ENCODE assay signal across 8 mouse cellular contexts in the genomic region with DNA sequence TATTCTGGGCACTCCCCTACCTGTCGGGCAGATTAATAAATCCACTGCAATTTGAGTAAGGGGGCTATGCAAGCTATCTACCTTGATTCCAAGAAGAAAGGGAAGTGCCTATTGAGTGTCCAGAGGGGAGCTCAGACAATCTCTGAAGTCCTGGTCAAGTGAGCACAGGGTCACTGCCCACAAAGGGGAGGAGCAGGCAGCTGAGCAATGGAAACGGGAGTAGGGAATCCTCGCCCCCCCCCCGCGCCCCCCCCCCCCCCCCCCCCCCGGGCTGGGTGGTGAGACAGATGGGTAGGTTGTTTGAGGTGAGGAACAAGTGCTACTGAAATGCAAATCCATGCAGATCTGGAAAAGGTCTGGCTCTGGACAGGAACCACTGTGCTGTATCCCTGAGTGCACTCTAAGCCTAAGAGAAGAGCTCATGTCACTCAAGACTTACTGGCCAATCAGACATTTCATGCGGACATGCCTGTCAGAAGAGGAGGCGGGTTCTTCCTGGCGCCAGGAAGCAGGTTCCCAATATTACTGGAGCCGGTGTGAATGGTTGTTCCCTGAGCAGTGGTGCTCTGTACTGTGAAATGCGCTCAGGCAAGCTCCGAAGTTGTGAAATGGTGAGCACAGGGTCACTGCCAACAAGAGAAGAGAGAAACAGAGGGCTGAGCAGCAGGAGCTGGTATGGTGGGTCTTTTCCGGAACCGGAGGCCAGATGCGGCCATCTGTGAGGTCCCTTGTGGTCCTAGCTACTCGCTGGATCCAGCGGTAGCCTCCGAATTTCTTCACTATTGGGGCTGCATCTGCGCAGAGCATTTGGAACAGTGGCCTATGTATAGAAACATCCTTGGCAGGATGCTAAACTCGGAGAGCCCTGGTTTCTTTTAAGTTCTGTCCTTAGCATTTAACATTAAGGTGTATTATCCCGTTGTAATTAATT. TPM values are rescaled to one million over a fixed set of nuclear protein-coding genes. Genes with fewer than 3 reads are reported as not detected.
A peak's percentile ranks its signal among the peaks of the same experiment; 100 is the strongest.
DNase-seq lines count a peak whose midpoint lies in the region; ATAC-seq lines count a peak whose summit lies in the region.

No protein-coding gene starts in this region.

- H3K4me2 ChIP-seq in heart, embryonic 16.5 days (ENCODE audit: low read depth, low read length): peak overlapping the region; percentile 36

- H3K27me3 ChIP-seq in megakaryocyte, embryonic 14.5 days (replicated peaks): no peaks in the 10 kb centered on the region
- no peaks in the 10 kb centered on the region for H3K27me3 ChIP-seq in heart, embryonic 16.5 days (ENCODE audit: control insufficient read depth, insufficient read depth, low read length)

- H3K9me3 ChIP-seq in megakaryocyte, embryonic 14.5 days: peaks cover 5% of the 10 kb centered on the region
- peaks cover 10% of the 10 kb centered on the region; the same call in 1 of the 2 replicates for H3K9me3 ChIP-seq in heart, embryonic 16.5 days (replicated peaks; ENCODE audit: control insufficient read depth, low read length)

- H3K27ac ChIP-seq in heart, embryonic 16.5 days (ENCODE audit: low read length): no peak overlapping the region

- H3K36me3 ChIP-seq in megakaryocyte, embryonic 14.5 days (replicated peaks; ENCODE audit: low read length): no peaks in the 10 kb centered on the region
- H3K36me3 ChIP-seq in heart, embryonic 16.5 days (ENCODE audit: control insufficient read depth, insufficient read depth): no peaks in the 10 kb centered on the region

- H3K9ac ChIP-seq in heart, embryonic 16.5 days (ENCODE audit: low read length): no peak overlapping the region

- peak; percentile 20 to 32 for DNase-seq in cerebellum, postnatal 10 days
- peak; percentile 5 for DNase-seq in layer of hippocampus, adult 9-11 months
- DNase-seq in mesoderm, embryonic 11.5 days (ENCODE audit: low read depth, low spot score): peak; percentile 7
- peak; percentile 77 for DNase-seq in testis, postnatal 14 days (ENCODE audit: low spot score)
- DNase-seq in urinary bladder, postnatal 10 days (ENCODE audit: low spot score): no peak

- no peaks in the 10 kb centered on the region for H3K4me1 ChIP-seq in megakaryocyte, embryonic 14.5 days
- H3K4me1 ChIP-seq in heart, embryonic 16.5 days (ENCODE audit: control insufficient read depth, insufficient read depth, low read length): no peaks in the 10 kb centered on the region

- 23% methylated on average over 18 of the region's 21 CpGs for WGBS in heart, embryonic 16.5 days

- H3K4me3 ChIP-seq in megakaryocyte, embryonic 14.5 days (replicated peaks): peak overlapping the region; percentile 29
- H3K4me3 ChIP-seq in heart, embryonic 16.5 days (ENCODE audit: low read length): peak overlapping the region; percentile 32

- ATAC-seq in megakaryocyte, adult 5-6 weeks (ENCODE audit: poor library complexity, severe bottlenecking): no peak
- no peak for ATAC-seq in heart, embryonic 16.5 days (replicated peaks; ENCODE audit: extremely low read depth, insufficient read depth, low FRiP score)

RNA-seq across cellular contexts. Expression of gene Vmn2r17, which starts 47.4 kb away (rescaled TPM):
- polyA plus RNA-seq in megakaryocyte, embryonic 14.5 days (2012; ENCODE audit: insufficient read depth, low replicate concordance): not detected in 2 replicates
- total RNA-seq in megakaryocyte, adult 5-6 weeks (2015): not detected in 2 replicates
- not detected in 2 replicates for total RNA-seq in megakaryocyte, adult 5-6 weeks (2017)
- not detected in 2 replicates for polyA plus RNA-seq in heart, embryonic 16.5 days (2015; fragmentation: Nextera tagmentation; extraction: Ambion mirVana)
